Mouse (Mus musculus) left cerebral cortex, postnatal 14 days (tissue): ENCODE data around the gene Atg2b. TPM values are rescaled to one million over a fixed set of nuclear protein-coding genes. Genes with fewer than 3 reads are reported as not detected.
A peak's percentile ranks its signal among the peaks of the same experiment; 100 is the strongest.

Experiments used
- DNase-seq, 2 experiments: peaks; one replicate each; pipeline ENCODE4 v3.0.0; 2021 to 2022; ENCODE audit warnings: low spot score in 2 of 2, mixed read lengths in 1 of 2
- intact Hi-C: fragments of 180-260 bp; cut with DNase I; formaldehyde crosslinking; loops from one replicate; pipeline ENCODE4 v1.15.1; 2025
- total RNA-seq, 2 experiments: library from RNA; stranded (reverse); gene quantifications; 2 replicates each; pipeline ENCODE4 v1.2.3; 2021

Gene Atg2b
- total RNA-seq, 2 experiments from 2014 or later = 44.5 to 44.8 TPM

DNA sequence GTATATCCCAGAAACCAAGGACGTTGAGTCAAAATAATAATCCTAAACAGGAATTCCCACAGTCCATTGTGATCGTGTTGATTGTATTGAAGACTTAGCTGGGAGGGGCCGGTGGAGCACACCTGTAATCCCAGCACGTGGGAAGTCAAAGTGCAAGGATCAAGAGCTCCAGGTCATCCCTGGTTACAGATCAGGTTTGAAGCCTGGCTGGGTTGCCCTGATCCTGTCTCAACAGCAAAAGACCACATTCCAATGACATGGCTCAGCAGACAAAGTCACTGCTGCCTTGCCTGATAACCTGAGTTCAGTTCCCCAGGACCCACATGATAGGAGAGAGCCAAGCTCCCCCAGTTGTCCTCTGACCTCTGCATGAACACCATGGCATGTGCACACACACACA, 2.4 kb upstream of the Atg2b start:
- no peak for DNase-seq
- intact Hi-C loops = no loop called here

DNA sequence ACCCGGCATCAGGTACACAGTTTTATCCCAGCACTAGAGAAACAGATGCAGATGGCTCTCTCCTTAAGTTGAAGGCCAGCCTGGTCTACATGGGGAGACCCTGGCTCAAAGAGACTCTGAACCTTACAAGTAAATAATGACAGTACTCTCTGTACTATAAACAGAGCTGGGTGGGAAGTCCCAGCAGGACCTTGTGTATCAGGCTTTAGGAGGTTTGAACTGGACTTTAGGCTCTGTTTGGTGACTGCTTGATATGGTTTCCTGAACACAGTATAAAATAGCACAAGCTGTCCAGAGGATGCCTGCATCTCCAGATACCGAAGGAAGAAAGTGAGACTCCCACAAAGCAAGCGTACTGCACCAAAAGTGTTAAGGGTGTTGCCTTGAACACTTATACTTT, 1.8 kb upstream of the Atg2b start:
- no peak for DNase-seq
- intact Hi-C loops = no loop called here

DNA sequence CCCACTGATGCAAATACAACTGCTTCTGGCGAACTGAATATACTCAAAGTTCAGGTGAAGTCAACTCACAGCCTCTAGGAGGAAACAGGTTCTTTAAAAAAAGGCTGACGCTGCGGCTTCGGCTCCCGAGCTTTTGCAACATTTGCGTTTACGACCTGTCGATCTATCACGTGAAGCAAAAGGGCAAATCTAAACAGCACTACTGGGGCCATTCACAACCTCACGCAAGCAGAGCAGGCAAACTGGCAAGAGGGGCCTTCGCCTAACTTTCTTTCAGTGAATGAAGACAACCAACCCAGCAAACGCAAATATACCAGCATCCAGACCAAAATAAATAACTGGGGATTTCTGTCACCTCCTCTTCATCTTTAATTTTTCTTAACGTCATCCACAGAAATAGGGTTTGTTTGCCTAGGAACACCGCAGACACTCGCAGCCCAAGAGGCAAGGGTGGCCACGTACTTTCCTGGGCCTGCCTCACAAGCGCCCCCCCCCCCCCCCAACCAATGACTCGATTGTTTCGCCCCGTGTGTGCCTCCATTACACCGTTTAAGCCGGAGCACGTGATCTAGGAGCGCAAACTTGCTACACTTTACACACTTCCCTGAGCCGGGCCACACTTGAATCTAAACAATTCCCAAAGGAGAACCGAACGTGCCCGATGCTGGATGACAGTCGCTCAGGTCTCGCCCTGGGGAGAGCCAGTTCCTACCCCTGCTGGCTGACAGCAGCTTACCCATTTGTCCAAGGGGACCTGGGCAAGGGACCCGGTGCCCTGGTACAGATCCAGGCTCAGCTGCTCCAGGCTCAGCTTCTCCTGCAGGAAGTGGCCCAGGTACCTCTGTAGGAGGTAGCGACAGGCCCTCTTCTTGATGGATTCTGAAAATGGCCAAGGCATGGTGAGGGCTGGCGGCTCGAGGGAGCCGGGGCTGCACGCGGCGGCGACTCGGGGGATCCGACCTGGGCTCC, 794 bp downstream of the Atg2b start, which contains the start of gene Gskip:
Gene Gskip, plus strand, starts transcription at position 897 of the 969 bp plus-strand sequence.
- intact Hi-C loops = loop anchor here (5.0 kb wide), 1 partner anchor 38 kb away; no protein-coding TSS in a partner anchor

DNA sequence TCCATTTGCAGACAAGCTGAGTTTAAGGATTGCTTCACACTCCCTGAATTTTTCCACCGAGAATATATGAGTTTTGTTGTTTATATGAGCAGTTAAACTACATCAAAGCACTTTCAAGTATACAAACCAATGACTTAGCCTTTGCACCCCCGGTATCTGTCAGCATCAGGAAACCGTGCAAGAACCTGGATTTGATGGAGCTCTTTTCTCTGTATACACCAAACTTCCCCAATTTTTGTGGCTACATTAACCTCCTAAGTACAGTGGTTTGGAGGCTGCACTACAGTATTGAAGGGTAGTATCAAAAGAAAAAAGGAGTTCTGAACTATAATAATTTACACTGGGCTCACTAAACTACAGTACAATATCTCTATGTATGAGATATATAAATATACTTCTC, 6.2 kb downstream of the Atg2b start:
- DNase-seq = no peak
- intact Hi-C loops = no loop called here

More for the DNA sequence above, 794 bp downstream of the Atg2b start, which contains the start of gene Gskip:
- peak; percentile 25 to 56 for DNase-seq

DNA sequence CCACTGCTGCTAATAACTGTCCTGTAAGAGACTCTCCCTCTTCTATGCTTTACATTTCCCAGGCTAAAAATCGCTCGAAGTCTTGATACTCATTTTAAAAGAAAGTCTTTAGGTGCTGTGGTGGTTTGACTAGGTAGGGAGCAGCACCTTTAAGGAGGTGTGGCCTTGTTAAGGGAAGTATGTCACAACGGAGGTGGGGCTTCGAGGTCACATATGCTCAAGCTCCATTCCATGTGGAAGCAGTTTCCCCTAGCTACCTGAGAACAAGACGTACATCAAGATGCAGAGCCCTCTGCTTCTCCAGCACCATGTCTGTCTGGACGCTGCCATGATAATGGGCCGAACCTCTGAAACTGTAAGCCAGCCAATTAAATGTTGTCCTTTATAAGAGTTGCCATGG, 6.8 kb downstream of the Atg2b start:
- no peak for DNase-seq
- intact Hi-C loops = no loop called here

DNA sequence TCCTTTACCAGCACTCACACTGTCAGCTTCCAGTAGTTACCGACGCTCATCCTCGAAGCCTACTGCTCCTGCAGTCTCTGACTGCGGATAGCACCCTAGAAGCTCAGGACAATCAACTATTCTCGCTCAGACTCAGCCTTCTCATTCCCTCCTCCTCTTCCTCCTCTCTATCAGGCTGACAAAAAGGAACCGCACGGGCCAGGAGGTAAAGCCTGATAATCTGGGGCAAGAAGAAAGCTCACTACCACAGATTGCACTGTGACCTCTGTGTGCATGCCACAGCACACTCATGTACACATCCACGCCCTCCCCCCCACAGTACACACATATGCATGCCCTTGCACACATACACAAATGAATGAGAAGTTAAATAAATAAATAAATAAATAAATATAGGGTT, 8.7 kb downstream of the Atg2b start:
- DNase-seq = no peak
- intact Hi-C loops = no loop called here

DNA sequence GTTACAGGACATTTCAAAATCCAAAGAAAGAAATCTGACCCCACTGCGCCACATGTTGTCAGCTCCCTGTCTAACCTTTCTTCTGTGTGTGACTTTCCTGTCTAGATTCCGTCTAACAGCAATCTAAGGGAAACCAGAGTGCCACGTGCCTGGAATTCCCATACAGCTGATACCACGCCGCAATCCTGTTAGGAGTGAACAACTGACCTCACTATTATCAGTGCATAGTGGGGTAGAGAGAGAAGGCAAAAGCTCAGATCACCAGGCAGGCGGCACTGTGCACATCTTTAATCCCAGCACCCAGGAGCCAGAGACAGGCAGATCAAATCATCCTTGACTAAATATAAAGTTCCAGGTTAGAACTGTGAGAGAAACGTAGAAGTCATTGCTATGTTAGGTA, 29.2 kb downstream of the Atg2b start:
- no peak for DNase-seq
- intact Hi-C loops = no loop called here

DNA sequence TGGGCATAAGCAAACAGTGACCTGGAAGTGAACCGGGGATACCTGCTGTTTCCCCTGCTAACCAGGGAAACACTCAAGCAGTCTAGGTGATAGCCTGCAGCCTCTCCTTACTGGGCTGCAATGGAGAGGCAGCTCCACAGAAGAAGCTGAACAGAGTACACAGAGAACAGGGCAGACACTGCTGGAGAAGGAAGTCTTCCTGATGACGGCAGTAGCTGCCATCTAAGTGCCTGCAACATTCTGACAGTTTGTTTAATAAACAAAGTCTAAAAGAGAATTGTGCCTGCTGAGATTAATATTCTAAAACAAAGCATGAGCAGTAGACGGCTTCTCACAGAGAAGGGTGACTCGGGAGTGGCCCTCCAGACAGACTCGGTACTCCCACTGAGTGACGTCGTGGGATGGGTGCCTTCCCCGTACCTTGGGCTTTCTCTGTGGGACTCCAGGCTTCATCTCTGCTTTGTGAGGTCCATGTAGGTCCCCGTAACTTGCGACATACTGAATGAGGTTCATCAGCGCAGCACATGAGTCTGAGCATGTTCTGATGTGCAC, 42.2 kb downstream of the Atg2b start:
- intact Hi-C loops = no loop called here
- no peak for DNase-seq

DNA sequence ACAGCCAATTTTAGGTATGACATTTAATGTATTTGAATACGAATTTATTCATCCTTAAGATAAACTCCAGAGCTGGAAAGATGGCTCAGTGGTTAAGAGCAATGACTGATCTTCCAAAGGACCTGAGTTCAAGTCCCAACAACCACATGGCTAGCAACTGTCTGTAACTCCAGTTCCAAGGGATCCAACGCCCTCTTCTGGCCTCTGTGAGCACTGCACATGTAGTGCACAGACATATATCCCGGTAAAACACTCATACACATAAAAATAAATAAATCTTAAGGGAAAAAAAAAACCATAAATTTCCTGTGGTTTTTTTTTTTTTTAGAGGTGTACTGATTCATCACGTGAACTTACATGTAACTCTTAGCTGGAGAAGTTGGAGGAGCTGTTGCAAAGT, 47.5 kb downstream of the Atg2b start:
- intact Hi-C loops = no loop called here
- no peak for DNase-seq

DNA sequence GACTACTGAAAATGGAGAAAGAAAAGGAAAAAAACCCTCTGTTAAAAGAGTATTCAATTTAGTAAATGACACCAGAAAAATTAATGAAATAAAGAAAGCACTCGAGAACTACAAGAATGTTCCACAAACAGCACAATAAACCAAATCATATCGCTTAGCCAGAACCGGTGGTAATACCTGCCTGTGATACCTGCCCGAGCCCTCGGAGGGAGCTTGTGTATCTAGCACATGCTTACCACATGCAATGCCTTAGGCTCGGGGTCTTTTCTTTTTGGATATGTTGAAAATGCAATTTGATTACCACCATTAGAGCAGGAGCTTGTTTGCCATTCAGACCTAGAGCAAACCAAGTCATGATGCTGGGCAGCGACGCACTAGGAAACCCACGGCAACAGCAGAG, 48.5 kb downstream of the Atg2b start:
- DNase-seq = no peak
- intact Hi-C loops = no loop called here

DNA sequence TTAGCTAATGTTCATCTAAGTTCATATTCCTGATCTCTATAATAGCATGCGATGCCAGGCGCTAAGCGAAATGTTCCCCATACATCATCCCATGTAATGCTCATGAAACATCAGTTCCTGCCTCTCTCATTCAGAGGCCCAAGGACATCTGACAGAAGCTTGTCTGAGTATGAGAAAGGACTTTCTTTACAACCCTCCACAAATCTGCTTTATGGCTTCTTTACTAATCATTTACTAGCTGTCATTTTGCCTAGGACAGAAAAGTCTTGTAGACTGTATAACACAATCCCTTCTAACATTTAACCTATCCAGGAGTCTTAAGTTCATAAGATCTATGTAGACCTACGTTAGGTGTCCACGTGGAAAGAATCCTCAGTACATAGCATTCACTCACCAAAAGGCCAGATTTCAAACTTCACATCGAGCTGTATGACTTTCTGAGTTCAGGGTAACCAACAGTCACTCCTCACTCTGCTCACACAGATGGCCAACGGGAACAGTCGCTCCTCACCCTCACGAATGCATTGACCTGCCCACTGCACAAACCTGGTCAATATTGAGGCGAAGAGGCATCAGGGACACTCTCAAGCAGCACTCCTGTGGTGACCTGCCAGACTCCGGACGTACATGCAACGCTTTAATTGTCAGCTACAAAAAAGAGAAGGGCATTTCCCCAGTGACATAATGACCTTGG, 50.5 kb downstream of the Atg2b start:
- intact Hi-C loops = no loop called here
- DNase-seq = no peak

DNA sequence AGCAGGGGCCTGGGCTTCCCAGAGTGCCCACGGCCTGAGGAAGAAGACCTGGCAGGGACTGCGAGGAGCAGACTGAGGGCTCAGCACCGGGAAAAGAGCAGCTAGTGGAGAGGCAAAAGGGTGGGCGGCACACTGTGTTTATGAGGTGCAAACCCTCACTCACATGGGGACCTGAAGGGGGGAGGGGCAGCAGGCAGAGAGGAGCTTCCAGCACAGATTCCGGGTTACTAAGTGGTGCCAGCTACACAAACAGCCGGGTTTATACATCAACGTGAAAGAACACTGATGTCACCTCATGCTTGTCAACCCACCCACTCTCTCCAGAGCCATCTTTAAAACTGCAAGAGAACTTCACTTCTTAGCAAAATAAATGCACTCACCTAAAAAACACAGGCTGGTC, 59.2 kb downstream of the Atg2b start:
- peak in 1 of 2 experiments; percentile 44 for DNase-seq
- intact Hi-C loops = no loop called here

DNA sequence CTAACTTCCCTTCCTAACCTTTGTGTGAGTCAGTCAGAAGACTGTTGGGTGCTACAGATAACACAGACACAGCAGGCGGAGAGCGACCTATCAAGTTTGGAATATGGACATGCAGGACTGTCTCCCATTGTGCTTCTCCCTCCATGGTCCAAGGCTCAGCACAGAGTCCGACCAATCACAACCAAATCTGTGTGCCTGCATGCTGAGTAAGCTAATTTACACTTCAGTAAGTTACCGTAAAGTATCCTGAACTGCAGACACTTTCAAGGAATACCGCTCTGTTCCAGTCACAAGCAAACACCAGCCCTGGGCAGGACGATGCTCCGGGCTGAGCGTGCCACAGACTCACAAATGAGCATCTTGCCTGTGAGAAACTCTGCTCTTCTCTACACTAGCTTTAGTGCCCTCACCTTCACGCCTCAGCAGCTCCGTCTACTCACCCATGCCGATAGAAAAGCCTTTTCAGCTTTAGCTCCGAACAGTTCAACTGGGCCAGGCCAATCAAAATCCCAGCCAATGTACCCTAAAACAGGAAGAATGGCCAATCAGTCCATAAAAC, 62.0 kb downstream of the Atg2b start:
- intact Hi-C loops = no loop called here
- DNase-seq = no peak

DNA sequence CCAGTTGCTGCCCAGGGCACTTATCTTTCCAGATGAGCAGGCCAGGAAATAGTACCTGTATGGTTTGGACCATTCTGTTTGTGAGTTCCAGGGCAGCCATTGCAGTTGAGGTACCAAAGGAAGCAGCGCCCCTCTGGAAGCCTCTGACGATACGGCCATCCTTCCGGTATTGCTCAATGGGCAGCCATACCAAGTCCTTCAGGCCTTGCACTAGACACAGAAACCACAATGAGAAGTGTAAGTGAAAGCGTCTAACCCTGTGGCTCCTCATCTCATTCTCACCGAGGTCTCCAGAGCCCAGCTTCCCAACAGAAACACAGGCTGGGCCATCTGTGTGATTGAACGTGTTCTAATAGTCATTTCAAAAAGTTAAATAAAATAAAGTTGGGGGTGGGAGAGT, 63.0 kb downstream of the Atg2b start:
- intact Hi-C loops = no loop called here
- no peak for DNase-seq

DNA sequence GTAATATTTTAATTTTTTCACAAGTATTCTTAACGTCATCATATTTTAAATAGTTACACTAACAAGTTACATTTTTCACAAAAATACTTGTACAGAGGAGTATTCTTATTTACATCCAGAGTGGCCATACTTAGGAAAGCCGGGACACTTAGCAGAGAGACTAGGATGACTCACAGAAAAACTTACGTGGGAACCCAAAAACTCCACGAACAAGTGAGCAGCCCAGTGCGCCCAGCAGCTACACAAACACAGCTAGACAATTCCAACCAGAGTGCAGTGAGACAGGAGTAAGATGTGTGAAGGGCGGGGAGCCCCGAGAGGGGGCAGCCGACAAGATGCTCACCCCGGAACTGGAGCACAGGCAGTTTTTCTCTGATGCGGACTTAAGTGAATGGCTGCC, 71.5 kb downstream of the Atg2b start:
- intact Hi-C loops = loop anchor here (2.0 to 5.0 kb wide), 2 partner anchors 115 to 181 kb away; no protein-coding TSS in a partner anchor
- DNase-seq = no peak

DNA sequence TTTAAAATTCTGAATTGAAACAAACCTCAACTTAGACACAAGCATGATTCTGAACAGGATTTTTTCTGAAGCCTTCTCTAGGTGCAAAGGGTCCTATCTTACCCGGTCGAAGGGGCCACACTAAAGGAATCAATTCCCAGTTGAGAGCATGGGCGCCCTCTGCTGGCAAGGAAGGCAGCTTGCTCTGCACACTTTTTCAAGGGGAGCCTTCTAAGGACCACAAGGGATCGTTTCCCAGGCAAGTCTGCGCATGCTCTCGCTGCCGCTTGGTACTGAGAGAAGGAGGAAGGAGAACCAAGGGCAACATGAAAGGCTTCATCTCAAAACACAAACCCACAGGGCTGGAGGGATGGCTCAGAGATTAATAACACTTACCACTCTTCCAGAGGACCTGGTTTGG, 73.3 kb downstream of the Atg2b start:
- intact Hi-C loops = loop anchor here (2.0 to 5.0 kb wide), 2 partner anchors 113 to 179 kb away; no protein-coding TSS in a partner anchor
- peak; percentile 63 to 77 for DNase-seq

DNA sequence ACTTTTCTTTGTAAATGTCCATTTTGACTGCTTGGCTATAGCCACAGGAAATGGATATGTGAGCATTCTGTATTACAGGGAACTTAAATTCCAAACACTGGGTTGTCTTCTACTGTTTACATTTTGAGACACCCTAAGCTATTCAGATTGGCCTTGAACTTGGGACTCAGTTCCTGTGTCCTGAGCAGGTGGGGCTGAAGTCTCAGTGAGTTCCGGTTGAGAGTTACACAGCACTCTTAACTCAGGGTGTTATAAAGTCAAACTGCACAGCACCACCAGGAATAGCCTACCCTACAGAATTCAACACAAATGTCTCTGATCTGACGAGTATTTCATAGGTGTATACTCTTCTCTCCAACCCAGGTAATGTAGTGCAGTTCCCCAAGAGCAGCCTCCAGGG, 74.0 kb downstream of the Atg2b start:
- intact Hi-C loops = loop anchor here (5.0 kb wide), 1 partner anchor 179 kb away; no protein-coding TSS in a partner anchor

DNA sequence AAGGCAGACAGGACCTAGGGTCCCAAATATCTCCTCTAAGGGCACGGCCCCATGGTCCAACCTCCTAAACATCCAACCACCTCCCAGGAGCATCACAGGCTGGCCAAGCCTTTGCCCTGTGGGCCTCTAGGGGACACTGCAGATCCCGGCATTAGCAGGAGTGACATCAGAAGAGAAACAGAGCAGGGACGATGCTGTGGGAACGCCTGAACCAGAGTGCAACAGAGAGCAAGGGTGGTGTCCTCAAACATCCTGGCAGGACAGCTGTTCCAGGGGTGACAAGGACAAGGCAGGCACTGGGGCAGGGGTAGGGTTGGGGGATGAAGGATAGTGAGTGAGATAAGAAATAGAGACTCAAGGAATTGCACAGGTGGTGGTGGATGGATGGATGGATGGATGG, 78.1 kb downstream of the Atg2b start:
- no peak for DNase-seq
- intact Hi-C loops = no loop called here

More for the DNA sequence above, 74.0 kb downstream of the Atg2b start:
- no peak for DNase-seq

DNA sequence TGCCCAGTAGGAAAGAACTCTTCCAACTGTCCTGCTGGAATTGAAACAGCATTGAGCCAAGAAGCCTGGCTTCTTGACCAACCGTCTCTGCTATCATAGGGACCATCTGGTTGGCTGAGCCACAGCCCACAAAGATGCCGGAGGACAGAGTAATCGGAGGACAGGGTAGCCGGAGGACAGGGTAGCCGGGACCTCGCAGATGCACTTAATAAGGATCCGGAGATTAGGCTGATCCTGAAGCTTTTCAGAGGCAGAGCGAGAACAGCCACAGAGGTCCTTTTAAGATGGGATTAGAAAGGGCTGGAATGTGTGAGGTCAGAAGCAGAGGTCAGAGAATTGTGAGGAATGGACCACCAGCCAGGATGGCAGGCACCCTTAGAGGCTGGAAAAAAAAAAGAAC, 79.8 kb downstream of the Atg2b start:
- intact Hi-C loops = no loop called here
- no peak for DNase-seq

DNA sequence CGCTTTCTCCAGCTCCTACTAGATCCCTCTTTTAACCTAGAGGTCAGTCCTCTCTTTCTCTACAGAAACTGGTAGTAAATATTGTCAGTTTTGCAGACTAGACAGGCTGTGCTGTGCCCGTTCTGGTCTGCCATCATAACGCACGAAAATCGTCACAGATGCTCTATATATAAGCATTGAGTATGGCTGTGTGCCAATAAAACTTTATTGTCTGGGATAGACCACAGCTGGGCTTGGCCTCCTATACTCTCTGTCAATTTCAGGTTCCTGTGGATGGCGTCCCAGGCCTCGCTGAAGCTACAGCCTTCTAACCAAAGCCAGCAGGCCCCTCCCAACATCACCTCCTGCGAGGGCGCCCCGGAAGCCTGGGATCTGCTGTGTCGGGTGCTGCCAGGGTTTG, 81.1 kb downstream of the Atg2b start:
- intact Hi-C loops = no loop called here
- DNase-seq = no peak
